Mouse (Mus musculus): ENCODE results near the gene Dlg2.

GRCm38 (mm10) chr7:90949212-90949611, 472.7 kb downstream of the Dlg2 start:
- TF ChIP-seq CTCF (conservative IDR thresholded peaks at IDR 0.05; ENCODE audit: low read length) (no peak), NANOG (IDR thresholded peaks at IDR 0.05; ENCODE audit: borderline replicate concordance, low read length) (no peak)
